Mouse (Mus musculus): Measurements from ENCODE around the gene Ncam2. TPM values are rescaled to one million over a fixed set of nuclear protein-coding genes. Genes with fewer than 3 reads are reported as not detected.

Gene Ncam2
- polyA plus RNA-seq, 1 experiment from 2014 or later = 2.3 TPM

GRCm38 (mm10) chr16:81623776-81624175 lies 423.3 kb downstream of the Ncam2 start:
- no peak overlapping the region for H3K4me3 ChIP-seq (ENCODE audit: low read depth, low read length)
- no peaks in the 10 kb centered on the region for H3K36me3 ChIP-seq (ENCODE audit: control insufficient read depth, insufficient read depth, low read length)
- H3K9me3 ChIP-seq (ENCODE audit: control insufficient read depth, low read length) = no peaks in the 10 kb centered on the region
- no peaks in the 10 kb centered on the region for H3K4me1 ChIP-seq (ENCODE audit: control insufficient read depth, insufficient read depth, low read length)
- no peak overlapping the region for H3K9ac ChIP-seq (ENCODE audit: low read length)
- no peak overlapping the region for H3K4me2 ChIP-seq (ENCODE audit: low read depth)
- 68% methylated on average over 4 of the region's 4 CpGs for WGBS
- no peaks in the 10 kb centered on the region for H3K27me3 ChIP-seq (ENCODE audit: control insufficient read depth, insufficient read depth, low read length)
- no peak overlapping the region for H3K27ac ChIP-seq (ENCODE audit: low read depth, low read length)
- DNase-seq (ENCODE audit: low spot score) (no peak), ATAC-seq (ENCODE audit: insufficient read depth, low FRiP score, low TSS enrichment) (no peak)

- H3K36me3 ChIP-seq (ENCODE audit: control insufficient read depth, insufficient read depth, low read length) = no peaks in the 10 kb centered on the region
- no peaks in the 10 kb centered on the region for H3K27me3 ChIP-seq (ENCODE audit: control insufficient read depth, insufficient read depth, low read length)
- H3K9ac ChIP-seq (ENCODE audit: low read length) = no peak overlapping the region
- H3K4me3 ChIP-seq (ENCODE audit: low read depth, low read length) = no peak overlapping the region
- H3K27ac ChIP-seq (ENCODE audit: low read depth, low read length) = no peak overlapping the region
- 91% methylated on average over 3 of the region's 3 CpGs for WGBS
- no peak for DNase-seq (ENCODE audit: low spot score)
- no peak overlapping the region for H3K4me2 ChIP-seq (ENCODE audit: low read depth)
- ATAC-seq (ENCODE audit: insufficient read depth, low FRiP score, low TSS enrichment) = no peak
- no peaks in the 10 kb centered on the region for H3K9me3 ChIP-seq (ENCODE audit: control insufficient read depth, low read length)
- H3K4me1 ChIP-seq (ENCODE audit: control insufficient read depth, insufficient read depth, low read length) = no peaks in the 10 kb centered on the region
Observed at GRCm38 (mm10) chr16:81650286-81650685, 449.8 kb downstream of the Ncam2 start.

GRCm38 (mm10) chr16:81651550-81651949 lies 451.1 kb downstream of the Ncam2 start:
- no peak for ATAC-seq (ENCODE audit: insufficient read depth, low FRiP score, low TSS enrichment)
- H3K9me3 ChIP-seq (ENCODE audit: control insufficient read depth, low read length) = no peaks in the 10 kb centered on the region
- H3K9ac ChIP-seq (ENCODE audit: low read length) = no peak overlapping the region
- DNase-seq (ENCODE audit: low spot score) = no peak
- no peak overlapping the region for H3K4me2 ChIP-seq (ENCODE audit: low read depth)
- no peak overlapping the region for H3K4me3 ChIP-seq (ENCODE audit: low read depth, low read length)
- no peaks in the 10 kb centered on the region for H3K4me1 ChIP-seq (ENCODE audit: control insufficient read depth, insufficient read depth, low read length)
- WGBS = 64% methylated on average over 1 of the region's 1 CpGs
- no peaks in the 10 kb centered on the region for H3K27me3 ChIP-seq (ENCODE audit: control insufficient read depth, insufficient read depth, low read length)
- H3K36me3 ChIP-seq (ENCODE audit: control insufficient read depth, insufficient read depth, low read length) = no peaks in the 10 kb centered on the region
- H3K27ac ChIP-seq (ENCODE audit: low read depth, low read length) = no peak overlapping the region

- H3K4me3 ChIP-seq (ENCODE audit: low read depth, low read length) = no peak overlapping the region
- DNase-seq (ENCODE audit: low spot score) = no peak
- no peaks in the 10 kb centered on the region for H3K36me3 ChIP-seq (ENCODE audit: control insufficient read depth, insufficient read depth, low read length)
- WGBS = 86% methylated on average over 2 of the region's 2 CpGs
- no peak overlapping the region for H3K4me2 ChIP-seq (ENCODE audit: low read depth)
- H3K4me1 ChIP-seq (ENCODE audit: control insufficient read depth, insufficient read depth, low read length) = no peaks in the 10 kb centered on the region
- no peak overlapping the region for H3K27ac ChIP-seq (ENCODE audit: low read depth, low read length)
- no peak for ATAC-seq (ENCODE audit: insufficient read depth, low FRiP score, low TSS enrichment)
- H3K9me3 ChIP-seq (ENCODE audit: control insufficient read depth, low read length) = no peaks in the 10 kb centered on the region
- no peak overlapping the region for H3K9ac ChIP-seq (ENCODE audit: low read length)
- no peaks in the 10 kb centered on the region for H3K27me3 ChIP-seq (ENCODE audit: control insufficient read depth, insufficient read depth, low read length)
Observed at GRCm38 (mm10) chr16:81656550-81656949, 456.1 kb downstream of the Ncam2 start.

GRCm38 (mm10) chr16:81673866-81674265 lies 473.4 kb downstream of the Ncam2 start:
- DNase-seq (ENCODE audit: low spot score) (no peak), ATAC-seq (ENCODE audit: insufficient read depth, low FRiP score, low TSS enrichment) (no peak)
- Histone ChIP-seq H3K27me3 (ENCODE audit: control insufficient read depth, insufficient read depth, low read length) (no peaks in the 10 kb centered on the region), H3K27ac (ENCODE audit: low read depth, low read length) (no peak overlapping the region), H3K4me2 (ENCODE audit: low read depth) (no peak overlapping the region), H3K4me1 (ENCODE audit: control insufficient read depth, insufficient read depth, low read length) (no peaks in the 10 kb centered on the region), H3K9me3 (ENCODE audit: control insufficient read depth, low read length) (no peaks in the 10 kb centered on the region), H3K4me3 (ENCODE audit: low read depth, low read length) (no peak overlapping the region), H3K9ac (ENCODE audit: low read length) (no peak overlapping the region), H3K36me3 (ENCODE audit: control insufficient read depth, insufficient read depth, low read length) (no peaks in the 10 kb centered on the region)
- WGBS = 68% methylated on average over 1 of the region's 1 CpGs

GRCm38 (mm10) chr16:81675546-81675945 lies 475.0 kb downstream of the Ncam2 start:
- Histone ChIP-seq H3K4me2 (ENCODE audit: low read depth) (no peak overlapping the region), H3K4me1 (ENCODE audit: control insufficient read depth, insufficient read depth, low read length) (no peaks in the 10 kb centered on the region), H3K36me3 (ENCODE audit: control insufficient read depth, insufficient read depth, low read length) (no peaks in the 10 kb centered on the region), H3K9ac (ENCODE audit: low read length) (no peak overlapping the region), H3K27me3 (ENCODE audit: control insufficient read depth, insufficient read depth, low read length) (no peaks in the 10 kb centered on the region), H3K27ac (ENCODE audit: low read depth, low read length) (no peak overlapping the region), H3K4me3 (ENCODE audit: low read depth, low read length) (no peak overlapping the region), H3K9me3 (ENCODE audit: control insufficient read depth, low read length) (no peaks in the 10 kb centered on the region)
- ATAC-seq (ENCODE audit: insufficient read depth, low FRiP score, low TSS enrichment) = no peak
- DNase-seq (ENCODE audit: low spot score) = no peak
- WGBS = 80% methylated on average over 1 of the region's 1 CpGs

Data from neural tube, embryonic 11.5 days (tissue).